Mouse (Mus musculus) ZHBTc4 (cell line): Measurements from ENCODE around the gene Rab40c.

Source experiments
- DNase-seq: peaks from one replicate; pipeline ENCODE4 v3.0.0-alpha.2; 2011; ENCODE audit warnings: low read depth, low spot score

The Rab40c gene

DNA sequence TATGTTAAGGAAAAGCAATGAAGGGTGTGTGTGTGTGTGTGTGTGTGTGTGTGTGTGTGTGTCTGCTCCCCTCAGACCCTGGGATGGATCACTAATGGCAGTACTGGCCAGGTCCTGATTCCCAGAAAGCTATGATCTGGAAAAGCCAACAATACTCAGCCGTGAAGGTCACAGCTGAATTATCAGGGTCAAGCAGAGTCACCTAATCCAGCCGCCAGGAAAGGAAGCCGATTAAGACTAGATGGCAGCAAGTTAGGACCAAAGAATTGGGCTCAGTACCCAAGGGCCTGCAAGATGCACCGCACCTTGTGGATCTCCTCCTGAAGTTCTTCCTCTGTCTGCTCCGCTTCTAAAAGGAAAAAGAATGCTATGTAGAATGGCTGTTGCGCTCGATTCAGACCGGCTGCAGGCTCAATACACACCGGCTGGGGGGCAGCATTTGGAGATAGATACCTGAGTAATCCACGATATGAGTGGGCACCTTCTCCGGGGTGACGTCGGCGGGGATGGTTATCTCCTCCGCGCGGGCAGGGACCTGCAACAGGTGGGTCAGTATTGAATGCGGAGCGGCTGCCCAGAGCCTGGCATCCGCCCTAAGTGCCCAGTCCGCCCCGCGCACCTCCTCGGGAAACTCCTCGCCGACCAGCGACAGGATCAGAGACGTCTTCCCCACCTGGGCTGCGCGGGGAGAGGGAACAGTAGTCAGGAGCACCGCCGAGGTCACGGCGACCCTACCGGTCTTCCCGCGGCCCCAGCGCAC, 75.7 kb downstream of the Rab40c start:
- no peak for DNase-seq

DNA sequence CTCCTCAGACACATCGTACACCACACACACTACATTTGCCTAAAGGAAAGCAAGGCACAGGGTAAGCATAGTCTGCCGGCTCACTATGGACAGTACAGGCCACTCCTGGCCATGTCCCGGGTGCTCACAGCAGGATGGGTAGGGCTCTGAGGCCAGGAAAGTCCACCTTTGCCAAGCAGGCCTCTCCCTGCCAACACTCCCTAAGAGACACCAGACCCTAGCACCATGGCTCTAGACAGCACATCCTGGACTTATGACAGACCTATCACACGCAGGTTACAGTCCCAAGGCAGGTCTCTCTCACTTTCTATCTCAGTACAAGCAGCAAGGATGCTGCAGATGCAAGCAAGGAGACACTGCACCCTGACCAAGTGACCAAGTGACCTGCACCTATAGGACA, 76.4 kb downstream of the Rab40c start:
- DNase-seq: no peak

DNA sequence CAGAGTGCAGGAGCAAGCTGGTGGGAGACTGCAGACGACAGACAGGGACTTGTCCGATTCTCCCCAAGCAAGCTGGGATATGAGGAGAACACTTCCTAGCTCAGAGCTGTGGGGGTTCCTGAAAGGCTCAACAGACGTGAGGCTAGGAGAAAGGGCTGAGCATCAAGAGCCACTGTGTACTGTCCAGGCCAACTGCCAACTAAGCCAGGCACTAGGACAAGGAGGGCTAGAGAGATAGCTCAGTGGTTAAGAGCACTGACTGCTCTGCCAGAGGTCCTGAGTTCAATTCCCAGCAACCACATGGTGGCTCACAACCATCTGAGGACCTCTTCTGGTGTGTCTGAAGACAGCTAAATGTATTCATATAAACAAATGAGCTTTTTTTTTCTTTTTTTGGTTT, 77.0 kb downstream of the Rab40c start:
- DNase-seq: no peak

DNA sequence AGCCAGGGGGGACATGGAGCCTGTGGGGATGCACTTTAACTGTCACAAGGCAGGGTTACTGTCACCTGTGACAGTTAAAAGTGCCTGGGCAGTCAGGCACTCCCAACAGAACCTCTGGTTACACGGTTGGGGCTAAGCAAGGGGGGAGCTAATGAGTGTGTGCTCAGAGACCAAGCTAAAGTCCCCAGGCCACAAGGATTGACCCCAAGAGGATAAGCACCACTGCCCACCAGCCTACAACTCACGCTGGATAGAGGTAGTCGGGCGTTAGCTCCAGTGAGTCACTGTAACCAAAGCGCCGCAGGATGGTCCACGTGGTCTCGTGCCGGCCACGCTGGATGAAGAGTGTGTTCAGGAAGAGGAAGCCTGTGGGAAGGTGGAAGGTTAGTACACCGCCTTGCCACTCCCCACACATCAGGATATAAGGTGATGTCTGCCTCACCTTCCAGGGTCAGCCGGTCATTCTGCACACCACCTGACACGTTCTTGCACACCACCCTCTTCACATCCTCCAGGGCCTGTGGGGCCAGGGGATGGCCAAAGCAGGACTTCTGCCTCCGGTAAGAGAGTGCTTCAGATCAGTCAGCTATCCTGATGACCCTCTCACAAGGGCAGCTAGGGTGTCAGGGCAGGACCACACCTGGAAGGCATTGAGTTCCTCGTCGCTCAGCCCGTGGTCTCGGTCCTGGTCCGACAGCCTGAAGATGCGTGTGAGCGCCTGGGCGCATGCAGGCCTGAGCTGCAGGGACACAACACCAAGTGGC, 78.2 kb downstream of the Rab40c start, which contains the start of gene Gm20683:
Gm20683 (minus strand) TSS at position 647 of the 764 bp plus-strand sequence.
- DNase-seq: no peak

DNA sequence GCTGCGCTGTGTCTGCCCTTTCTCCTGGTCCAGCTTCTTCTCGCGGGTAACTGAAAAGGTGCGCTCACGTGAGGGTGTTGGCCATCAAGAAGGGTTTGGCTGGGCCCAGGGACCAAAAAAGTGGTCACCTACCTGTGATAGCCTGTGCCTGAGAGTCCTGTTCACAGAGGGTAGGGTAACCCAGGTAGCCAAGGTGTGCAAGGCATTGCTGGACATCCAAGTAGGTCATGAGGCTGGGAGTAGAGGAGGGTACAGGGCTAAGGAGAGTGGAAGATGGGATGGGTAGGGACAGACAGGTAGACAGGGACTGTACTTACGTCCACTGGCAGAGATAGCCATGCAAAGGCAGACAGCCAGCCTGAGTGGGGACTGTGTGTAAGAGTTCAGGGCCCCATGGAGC, 79.0 kb downstream of the Rab40c start:
- no peak for DNase-seq

DNA sequence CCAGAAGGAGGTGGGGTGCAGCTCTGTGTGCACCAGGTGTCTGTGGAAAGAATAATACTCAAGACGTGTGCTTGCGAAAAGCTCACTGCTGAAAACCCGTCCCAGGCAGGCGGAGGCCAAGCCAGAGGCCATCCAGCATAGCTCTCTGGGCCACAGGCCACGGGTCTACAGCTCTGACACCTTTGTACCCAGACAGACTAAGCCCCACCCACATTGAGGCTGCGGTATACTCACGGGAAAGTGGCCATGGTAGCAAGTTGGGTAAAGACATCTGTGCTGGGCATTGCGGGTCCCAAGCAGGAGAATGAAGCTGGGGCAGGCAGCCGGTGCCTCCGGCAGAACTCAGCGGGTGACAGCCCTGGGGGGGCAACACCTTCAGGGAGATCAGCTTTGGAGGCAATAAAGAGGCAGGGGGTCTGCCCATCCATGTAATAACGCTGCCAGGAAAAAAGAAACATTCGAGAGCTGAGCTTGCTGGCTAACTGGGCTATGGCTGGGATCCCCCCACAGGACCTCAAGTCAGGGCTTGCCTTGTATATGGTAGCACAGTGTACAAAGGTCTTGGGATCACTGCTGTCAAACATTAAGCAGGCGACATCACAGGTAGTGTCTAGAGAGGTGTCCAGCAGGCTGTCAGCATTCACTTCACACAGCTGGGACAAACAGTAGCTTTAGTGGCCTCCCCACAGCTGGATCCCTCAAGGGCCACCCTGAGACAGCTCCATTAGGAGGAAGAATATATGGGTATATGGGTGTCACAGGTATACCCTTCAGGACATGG, 79.9 kb downstream of the Rab40c start:
- no peak for DNase-seq

DNA sequence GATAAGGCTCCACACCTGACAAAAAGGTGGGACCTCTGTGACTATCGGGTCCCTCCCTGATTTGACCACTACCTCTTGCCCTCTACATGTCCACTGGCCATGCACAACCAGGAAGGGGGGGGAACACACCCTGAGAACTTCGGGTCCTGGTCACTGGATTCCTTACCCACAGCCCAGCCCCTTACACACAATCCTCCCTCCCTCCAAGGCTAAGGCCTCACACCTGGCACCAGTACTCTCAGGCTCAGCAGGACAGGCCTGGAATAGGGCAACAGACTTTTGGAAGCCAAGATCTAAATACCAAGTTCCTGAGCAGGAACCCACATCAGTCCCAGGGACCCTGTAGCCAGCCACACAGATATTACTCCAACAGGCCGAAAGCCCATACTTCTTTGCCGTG, 80.6 kb downstream of the Rab40c start:
- no peak for DNase-seq

DNA sequence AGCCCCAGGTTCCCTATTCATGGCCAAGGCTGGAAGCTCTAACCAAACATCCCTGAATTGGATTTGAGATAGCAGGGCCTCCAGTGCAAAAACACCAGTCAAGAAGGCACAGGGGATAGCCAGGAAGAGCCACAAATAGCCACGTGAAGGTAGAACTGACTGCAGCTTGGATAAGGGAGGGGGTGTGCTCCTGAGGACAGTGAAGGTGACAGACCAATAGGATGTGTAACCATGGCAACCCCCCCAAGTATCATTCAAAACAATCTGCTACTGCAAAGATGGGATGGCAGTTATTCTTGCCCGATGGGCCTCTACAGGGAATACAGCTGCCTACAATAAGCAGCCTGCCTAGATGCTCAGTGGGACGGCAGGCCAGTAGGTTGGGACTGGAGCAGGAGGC, 82.0 kb downstream of the Rab40c start:
- DNase-seq: no peak

DNA sequence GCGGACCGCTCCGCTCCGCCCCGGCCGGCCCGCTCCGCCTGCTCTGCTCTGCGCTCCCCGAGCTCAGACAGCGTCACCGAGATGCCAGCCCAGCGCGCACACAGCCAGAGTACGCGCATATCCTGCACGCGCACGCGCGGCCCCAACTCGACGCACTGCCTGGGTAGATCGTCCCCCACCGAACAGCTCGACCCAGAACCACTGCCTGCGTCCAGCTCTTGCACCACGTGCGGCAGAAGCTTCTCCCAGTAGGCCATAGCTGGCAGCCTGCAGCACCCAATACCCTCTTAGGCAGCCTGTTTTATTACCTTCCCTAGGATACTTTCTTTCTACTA, 82.5 kb downstream of the Rab40c start, which contains the start of gene Rhbdl1:
Rhbdl1 (minus strand) TSS at position 220 of the 335 bp plus-strand sequence.
- peak; percentile 76 for DNase-seq

DNA sequence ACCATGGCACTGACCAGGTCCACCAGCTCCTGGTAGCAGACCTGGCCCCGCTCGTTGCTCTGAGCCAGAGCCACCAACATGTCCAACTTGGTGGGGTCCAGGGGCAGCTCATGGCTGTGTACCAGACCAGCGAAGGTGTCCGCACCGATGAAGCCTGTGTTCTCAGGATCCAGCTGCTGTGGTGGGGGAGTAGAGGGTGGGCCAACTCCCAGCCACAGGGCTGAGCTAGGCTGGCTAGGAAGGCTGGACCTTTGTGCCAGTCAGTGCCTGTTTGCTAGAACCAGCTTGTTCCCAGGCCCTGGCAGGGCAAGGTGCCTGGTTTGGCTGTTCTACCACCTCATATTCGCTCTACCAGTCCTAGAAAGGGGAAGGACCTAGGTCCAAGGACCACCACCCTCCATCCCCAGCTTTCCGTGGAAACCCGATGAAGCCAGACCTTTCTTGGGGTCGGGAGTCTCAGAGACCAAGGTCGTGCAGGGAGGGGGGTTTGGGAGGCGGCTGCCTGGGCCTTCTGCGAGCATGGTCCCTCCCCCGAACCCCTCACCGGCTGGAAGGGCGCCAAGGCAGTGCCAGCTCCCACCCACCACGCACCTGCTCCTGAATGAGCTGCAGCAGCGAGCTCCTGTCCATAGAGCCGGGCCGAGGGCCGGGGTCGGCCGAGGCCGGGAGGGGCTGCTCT, 83.0 kb downstream of the Rab40c start:
- DNase-seq: no peak

DNA sequence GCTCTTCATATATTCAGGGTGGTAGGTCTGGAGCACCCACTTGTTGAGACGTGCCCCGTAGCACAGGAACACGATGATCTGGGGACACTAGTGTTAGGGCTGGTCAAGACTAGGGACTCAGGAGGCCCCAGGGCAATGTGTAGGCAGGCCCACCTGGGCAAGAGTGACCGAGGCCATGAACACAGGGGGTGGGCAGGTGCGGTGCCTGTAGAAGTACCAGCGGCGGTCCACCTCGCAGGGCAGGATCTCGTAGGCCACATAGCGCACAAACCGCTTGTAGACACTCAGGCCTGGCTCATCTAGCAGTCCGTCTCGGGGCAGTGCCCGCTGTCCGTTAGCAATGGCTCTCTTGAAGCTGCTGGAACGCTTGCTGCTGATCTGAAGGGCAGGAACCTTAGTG, 83.7 kb downstream of the Rab40c start:
- DNase-seq: no peak

DNA sequence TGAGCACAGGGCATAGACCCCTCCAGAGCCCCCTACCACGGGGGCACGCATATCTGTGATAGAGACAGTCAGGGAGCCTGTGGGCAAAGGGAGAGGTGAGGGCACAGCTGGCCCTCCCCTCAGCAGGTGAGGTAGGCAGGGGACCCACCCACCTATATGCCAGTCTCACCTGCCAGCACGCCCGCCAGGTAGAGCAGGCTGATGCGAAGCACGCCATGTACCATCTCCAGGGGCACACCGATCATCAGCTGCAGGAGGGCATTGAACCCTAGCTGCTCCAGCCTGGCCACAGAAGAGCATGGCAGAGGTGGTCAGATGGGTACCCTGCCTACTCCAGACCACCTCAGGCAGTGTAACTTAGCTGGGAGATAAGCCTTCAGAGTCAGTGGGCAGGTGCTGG, 84.2 kb downstream of the Rab40c start:
- DNase-seq: no peak

DNA sequence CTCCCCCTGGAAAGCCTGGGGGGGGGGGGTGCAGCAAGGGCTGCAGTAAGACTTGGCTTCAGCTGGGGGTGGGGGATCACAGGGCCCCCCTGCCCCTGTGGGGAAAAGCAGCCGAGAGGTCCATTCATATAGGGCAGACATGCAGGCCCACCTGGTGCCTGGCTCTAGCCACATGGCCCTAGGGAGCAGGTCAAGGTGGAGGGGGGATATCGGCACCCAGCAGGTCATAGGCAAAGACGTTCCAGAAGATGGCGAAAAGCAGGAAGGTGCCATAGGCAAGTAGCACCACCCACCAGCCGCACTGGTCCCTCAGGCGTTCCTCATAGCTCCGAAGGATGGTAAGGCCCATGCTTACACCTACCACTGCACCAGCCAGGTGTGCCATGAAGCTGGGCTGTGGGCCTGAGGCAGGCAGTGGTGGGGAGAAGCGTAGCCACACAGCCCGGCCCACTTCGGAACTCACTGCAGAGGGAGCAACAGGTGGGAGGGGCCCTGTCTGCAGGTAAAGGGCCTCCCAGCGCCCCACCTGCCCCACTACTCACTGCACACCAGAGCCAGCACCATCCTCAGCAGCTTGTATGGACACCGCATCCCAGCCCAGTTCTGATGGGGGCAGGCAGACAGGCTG, 84.8 kb downstream of the Rab40c start:
- no peak for DNase-seq

DNA sequence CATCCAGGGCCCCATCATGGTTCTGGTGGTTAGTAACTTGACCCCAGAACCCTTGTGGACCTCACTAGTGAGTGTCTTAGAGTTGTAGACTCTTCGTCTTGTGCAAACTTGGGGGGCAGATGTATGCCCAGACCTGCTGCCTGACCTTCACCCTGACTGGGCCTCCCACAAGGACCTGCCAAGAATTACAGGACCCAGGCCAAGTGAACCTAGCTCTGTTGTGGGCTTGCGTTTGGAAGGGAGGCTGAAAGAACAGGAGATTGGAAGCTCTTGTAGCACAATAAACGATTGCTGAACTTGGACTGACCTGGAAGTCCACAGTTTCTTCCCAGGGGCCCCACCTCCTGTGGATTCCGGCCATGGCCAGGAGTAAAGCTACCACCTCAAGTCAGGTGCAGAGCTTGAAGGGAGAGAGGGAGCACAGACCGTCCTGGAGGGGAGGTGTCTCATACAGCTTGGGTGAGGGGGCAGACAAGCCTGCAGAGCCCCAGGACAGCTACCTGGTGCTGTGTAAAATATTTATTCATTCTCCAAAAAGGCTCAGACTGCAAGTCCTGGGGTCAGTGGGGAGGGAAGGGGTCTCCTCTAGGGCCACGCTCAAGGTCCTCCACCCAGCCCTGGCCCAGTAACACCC, 85.4 kb downstream of the Rab40c start:
- DNase-seq: no peak

DNA sequence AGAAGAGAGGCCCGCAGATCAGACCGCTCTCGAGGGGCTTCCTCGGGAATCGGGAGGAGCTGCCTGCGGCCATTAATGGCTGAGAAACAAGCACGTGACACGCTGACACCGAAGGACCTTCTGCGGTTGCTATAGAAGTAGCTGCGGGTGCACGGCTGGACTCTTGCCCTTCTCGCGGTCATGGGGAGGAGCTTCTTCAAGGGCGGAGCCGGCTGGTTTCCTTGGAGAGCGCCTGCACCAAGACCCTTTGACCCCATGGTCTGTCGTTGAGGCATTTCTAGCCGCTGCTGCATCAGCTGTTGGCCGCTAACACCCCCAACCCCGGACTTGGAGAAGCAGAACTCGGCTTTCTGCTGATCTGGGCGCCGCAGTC, 86.2 kb downstream of the Rab40c start, which contains the start of gene Stub1:
Stub1 (minus strand) TSS at position 114 of the 373 bp plus-strand sequence.
- peak; percentile 91 for DNase-seq

DNA sequence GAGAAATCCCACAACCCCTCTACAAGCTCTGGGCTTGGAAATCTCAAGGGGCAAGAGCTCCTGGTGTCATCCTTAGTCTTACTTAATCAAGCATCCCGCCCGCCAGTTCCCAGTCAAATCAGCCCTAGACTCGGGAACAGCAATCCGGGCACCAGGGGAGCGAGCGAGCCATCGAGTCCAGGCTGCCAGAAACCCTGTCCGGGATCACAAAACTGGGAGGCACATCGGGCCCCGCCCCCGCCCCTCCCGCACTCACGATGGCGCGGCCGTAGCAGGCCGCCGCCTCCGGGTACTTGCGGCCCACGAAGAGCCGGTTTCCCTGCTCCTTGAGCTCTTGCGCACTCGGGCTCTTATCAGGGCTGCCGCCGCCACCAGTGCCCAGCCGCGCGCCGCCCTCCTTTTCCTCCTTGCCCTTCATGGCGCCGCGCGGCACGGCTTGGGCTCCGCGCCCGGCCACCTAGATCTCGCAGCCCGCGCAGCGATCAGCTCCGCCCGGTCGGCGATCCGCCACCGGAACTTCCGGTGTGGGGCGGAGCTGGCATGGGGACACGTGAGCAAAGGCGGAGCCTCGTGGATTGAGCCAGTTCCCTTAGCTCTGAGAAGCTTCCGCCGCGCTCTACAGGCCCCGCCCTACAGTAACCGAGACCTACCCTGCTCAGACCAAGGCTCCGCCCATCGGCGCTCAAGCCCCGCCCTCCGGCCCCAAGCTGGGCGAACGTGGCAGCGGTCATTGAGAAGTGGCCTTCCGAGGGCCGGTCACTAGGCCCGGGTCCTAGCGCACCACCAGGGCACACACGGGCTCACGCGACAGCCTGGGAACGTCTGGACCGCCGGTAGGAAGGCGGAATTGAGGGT, 86.9 kb downstream of the Rab40c start:
- DNase-seq: peak; percentile 99
